Mouse (Mus musculus): ENCODE measurements around the gene Uba2.

GRCm38 (mm10) chr7:34100002-34100401 lies 69.4 kb downstream of the Uba2 start:
- TF ChIP-seq POLR2A (IDR thresholded peaks at IDR 0.05; ENCODE audit: extremely low read depth, insufficient read depth, low read length) (no peak), CTCF (IDR thresholded peaks at IDR 0.05; ENCODE audit: low read depth, low read length) (no peak)
